Mouse (Mus musculus) ES-CJ7 (cell line): ENCODE measurements around the gene Pcsk4.

Source experiments
- DNase-seq: peaks from one replicate; pipeline ENCODE4 v3.0.0; 2011; ENCODE audit warnings: low read depth, low spot score

The Pcsk4 gene

GRCm38 (mm10) chr10:80329273-80330081 lies at the start of gene Pcsk4, which contains the start of gene Reep6:
Pcsk4 (minus strand) TSS chr10:80329498.
Reep6 (plus strand) TSS chr10:80329953.
- DNase-seq = peak; percentile 100

GRCm38 (mm10) chr10:80377716-80378115 lies 48.4 kb upstream of the Pcsk4 start:
- DNase-seq = no peak

- peak; percentile 95 for DNase-seq
Observed at GRCm38 (mm10) chr10:80376160-80376559, 46.9 kb upstream of the Pcsk4 start.

- peak; percentile 83 for DNase-seq
Observed at GRCm38 (mm10) chr10:80374063-80374462, 44.8 kb upstream of the Pcsk4 start.

GRCm38 (mm10) chr10:80372706-80373105 lies 43.4 kb upstream of the Pcsk4 start:
- DNase-seq = no peak

- no peak for DNase-seq
Observed at GRCm38 (mm10) chr10:80371983-80372382, 42.7 kb upstream of the Pcsk4 start.

- DNase-seq = peak; percentile 83
Observed at GRCm38 (mm10) chr10:80371411-80371966, 42.2 kb upstream of the Pcsk4 start.

GRCm38 (mm10) chr10:80369995-80370747 lies 40.9 kb upstream of the Pcsk4 start:
- peak; percentile 80 for DNase-seq

GRCm38 (mm10) chr10:80368392-80368791 lies 39.1 kb upstream of the Pcsk4 start:
- DNase-seq = no peak

GRCm38 (mm10) chr10:80367954-80368353 lies 38.7 kb upstream of the Pcsk4 start:
- no peak for DNase-seq

GRCm38 (mm10) chr10:80365736-80366135 lies 36.4 kb upstream of the Pcsk4 start:
- no peak for DNase-seq

GRCm38 (mm10) chr10:80363734-80364133 lies 34.4 kb upstream of the Pcsk4 start:
- DNase-seq = no peak

GRCm38 (mm10) chr10:80357994-80358639 lies 28.8 kb upstream of the Pcsk4 start:
- peak; percentile 61 for DNase-seq

GRCm38 (mm10) chr10:80357336-80357735 lies 28.0 kb upstream of the Pcsk4 start:
- no peak for DNase-seq

- no peak for DNase-seq
Observed at GRCm38 (mm10) chr10:80356737-80357136, 27.4 kb upstream of the Pcsk4 start.

- peak; percentile 38 for DNase-seq
Observed at GRCm38 (mm10) chr10:80356001-80356682, 26.8 kb upstream of the Pcsk4 start, which contains the start of gene Plk5. Plk5 (plus strand) TSS chr10:80356459.

- DNase-seq = no peak
Observed at GRCm38 (mm10) chr10:80355431-80355830, 26.1 kb upstream of the Pcsk4 start.

- no peak for DNase-seq
Observed at GRCm38 (mm10) chr10:80352727-80353126, 23.4 kb upstream of the Pcsk4 start.

GRCm38 (mm10) chr10:80351896-80352295 lies 22.6 kb upstream of the Pcsk4 start:
- DNase-seq = no peak

- peak; percentile 90 for DNase-seq
Observed at GRCm38 (mm10) chr10:80350292-80350691, 21.0 kb upstream of the Pcsk4 start.

GRCm38 (mm10) chr10:80348981-80349380 lies 19.7 kb upstream of the Pcsk4 start:
- no peak for DNase-seq
